Mouse (Mus musculus) olfactory bulb, adult 2 months (tissue): ENCODE results near the gene Usp43.

Experiments used
- CTCF ChIP-seq: fragments of 200-500 bp; IDR thresholded peaks from 2 replicates; pipeline ENCODE4 v1.5.1; 2012; ENCODE audit warnings: low read depth, mild to moderate bottlenecking, low read length, moderate library complexity; ENCODE audit not compliant: insufficient read depth
- POLR2A ChIP-seq: fragments of 200-500 bp; IDR thresholded peaks from 2 replicates; pipeline ENCODE4 v1.6.1; 2012; ENCODE audit warnings: mild to moderate bottlenecking, low read depth, low read length, moderate library complexity; ENCODE audit not compliant: insufficient read depth

DNA sequence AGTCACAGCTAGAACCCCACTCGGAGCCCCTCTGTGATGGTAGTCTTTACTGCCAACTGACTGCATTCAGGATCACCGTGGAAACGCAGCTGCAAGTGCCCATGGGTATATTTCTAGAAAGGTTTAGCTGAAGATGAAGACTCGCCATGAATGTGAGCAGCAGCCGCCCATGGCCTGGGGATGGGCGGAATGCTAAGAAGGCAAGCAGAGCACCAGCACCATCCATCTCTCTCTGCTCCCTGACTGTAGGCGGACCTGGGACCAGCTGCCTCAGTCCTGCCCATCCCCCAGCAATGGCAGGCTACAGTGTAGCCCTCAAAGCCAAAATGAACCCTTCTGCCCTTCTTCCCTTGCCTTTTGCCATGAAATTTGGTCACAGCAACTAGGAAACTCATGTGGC lies 26.3 kb downstream of the Usp43 start:
- TF ChIP-seq POLR2A (no peak), CTCF (no peak)
